Mouse (Mus musculus) thymus, adult 2 months (tissue): ENCODE data around the gene Gpr156.

Experiments used
- CTCF ChIP-seq: fragments of 200-500 bp; IDR thresholded peaks from 2 replicates; pipeline ENCODE4 v1.5.1; 2012; ENCODE audit warnings: mild to moderate bottlenecking, control low read depth, low read length, moderate library complexity, borderline replicate concordance; ENCODE audit not compliant: control insufficient read depth, poor library complexity, insufficient read depth; ENCODE audit errors: extremely low read depth
- POLR2A ChIP-seq: fragments of 200-500 bp; IDR thresholded peaks from 2 replicates; pipeline ENCODE4 v1.6.1; 2012; ENCODE audit warnings: mild to moderate bottlenecking, low read length, control low read depth, moderate library complexity; ENCODE audit not compliant: control insufficient read depth, poor library complexity, insufficient read depth; ENCODE audit errors: extremely low read depth

DNA sequence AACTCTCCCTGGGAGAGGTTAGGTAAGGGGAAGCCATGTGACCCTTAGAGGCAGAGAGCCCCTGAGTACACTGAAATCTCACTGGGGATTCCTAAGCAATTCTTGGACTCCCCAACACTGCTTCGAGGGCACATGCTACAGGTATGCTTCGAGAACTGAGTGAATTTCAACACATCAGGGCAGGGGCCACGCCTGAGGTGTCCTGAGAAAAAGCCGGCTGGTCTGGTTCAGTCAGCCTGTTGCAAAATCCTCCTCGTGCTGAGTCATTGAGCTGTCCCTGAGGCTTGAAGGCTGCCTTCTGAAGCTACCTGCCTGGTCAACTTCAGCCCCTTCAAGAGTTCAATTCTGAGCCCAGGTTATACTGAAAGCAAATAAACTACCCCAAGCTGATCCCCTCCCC is 96.1 kb downstream of the Gpr156 start:
- TF ChIP-seq CTCF: no peak
- no peak for TF ChIP-seq POLR2A
